Mouse (Mus musculus) C2C12 (cell line): Measurements from ENCODE around the gene Uvrag. TPM values are rescaled to one million over a fixed set of nuclear protein-coding genes. Genes with fewer than 3 reads are reported as not detected.

Experiments used
- H3K27me3 ChIP-seq: one replicate; pipeline ENCODE4 v1.6.1; 2011; ENCODE audit not compliant: control insufficient read depth, insufficient read depth, insufficient read length
- H3K36me3 ChIP-seq: one replicate; pipeline ENCODE4 v1.6.1; 2011; ENCODE audit not compliant: control insufficient read depth, insufficient read depth
- H3K4me3 ChIP-seq: one replicate; pipeline ENCODE4 v1.5.1; 2011; ENCODE audit warnings: mild to moderate bottlenecking, control low read depth; ENCODE audit not compliant: poor library complexity, insufficient read depth, severe bottlenecking
- H3K79me2 ChIP-seq: one replicate; pipeline ENCODE4 v1.6.1; 2011; ENCODE audit not compliant: control insufficient read depth, insufficient read depth
- H3K79me3 ChIP-seq: one replicate; pipeline ENCODE4 v1.6.1; 2011; ENCODE audit warnings: low read depth, control low read depth
- H3ac ChIP-seq: one replicate; pipeline ENCODE3; 2011; ENCODE audit warnings: low read depth; ENCODE audit not compliant: control insufficient read depth, insufficient read length
- CEBPB ChIP-seq: IDR thresholded peaks from one replicate; pipeline ENCODE4 v1.6.1; 2011; ENCODE audit warnings: low read depth, mild to moderate bottlenecking, control low read depth, moderate library complexity
- CTCF ChIP-seq: IDR thresholded peaks from one replicate; pipeline ENCODE4 v1.5.1; 2011; ENCODE audit not compliant: control insufficient read depth, insufficient read depth, insufficient read length
- FOSL1 ChIP-seq: IDR thresholded peaks from one replicate; pipeline ENCODE4 v1.8.0; 2011; ENCODE audit warnings: mild to moderate bottlenecking, low read length; ENCODE audit not compliant: poor library complexity, insufficient read depth, severe bottlenecking
- MAX ChIP-seq: IDR thresholded peaks from one replicate; pipeline ENCODE4 v1.6.1; 2011; ENCODE audit warnings: mild to moderate bottlenecking, control low read depth
- MYOD1 ChIP-seq: IDR thresholded peaks from one replicate; pipeline ENCODE4 v1.6.1; 2011; ENCODE audit warnings: low read depth; ENCODE audit not compliant: control insufficient read depth, insufficient read length
- MYOG ChIP-seq: IDR thresholded peaks from one replicate; pipeline ENCODE4 v1.6.1; 2011; ENCODE audit not compliant: control insufficient read depth, insufficient read length; ENCODE audit errors: extremely low read depth
- USF1 ChIP-seq: IDR thresholded peaks from one replicate; pipeline ENCODE4 v1.6.1; 2011; ENCODE audit warnings: low read depth, mild to moderate bottlenecking, control low read depth, moderate library complexity
- polyA plus RNA-seq: library from polyadenylated mRNA; unstranded; fragments of >200 nt; fragmentation: generic; extraction: Trizol; gene quantifications from one replicate; pipeline ENCODE4 v1.2.1, GENCODE M21; 2012; ENCODE audit warnings: missing spikeins

The Uvrag gene
- polyA plus RNA-seq, 1 experiment, result 9.0 TPM

- H3K27me3 ChIP-seq, result peaks cover 36% of the 10 kb centered on the region
- TF ChIP-seq CTCF, result peak; percentile 76
- TF ChIP-seq CEBPB, result no peak
- H3K79me2 ChIP-seq, result no peaks in the 10 kb centered on the region
- no peaks in the 10 kb centered on the region for H3K36me3 ChIP-seq
- H3K4me3 ChIP-seq, result no peak overlapping the region
- peak overlapping the region; percentile 10 for H3ac ChIP-seq
- no peaks in the 10 kb centered on the region for H3K79me3 ChIP-seq
These were observed 302.2 kb downstream of the Uvrag start for GRCm38 (mm10) chr7:98838729-98839141.

DNA sequence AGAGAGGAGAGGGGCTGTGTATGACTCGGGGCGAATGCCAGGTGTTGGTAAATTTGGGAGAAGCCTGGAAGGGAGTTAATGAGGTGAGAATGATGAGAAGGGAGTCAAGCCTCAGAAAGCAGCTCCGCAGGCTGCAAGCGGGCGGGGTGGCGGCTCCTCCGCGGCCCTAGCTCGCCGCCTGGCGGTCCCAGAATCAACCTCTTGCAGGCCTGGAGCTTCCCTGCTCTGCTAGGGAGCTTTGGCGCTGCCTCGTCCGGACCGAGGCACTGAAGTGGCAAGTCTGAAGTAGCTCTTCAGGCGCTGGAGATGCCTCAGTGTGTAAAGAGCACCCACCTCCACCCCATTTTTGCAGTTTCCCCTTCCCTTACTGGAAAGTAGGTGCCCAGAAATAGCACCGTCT is 303.0 kb downstream of the Uvrag start:
- Histone ChIP-seq H3K79me2 (no peaks in the 10 kb centered on the region), H3K79me3 (no peaks in the 10 kb centered on the region), H3K4me3 (no peak overlapping the region), H3ac (no peak overlapping the region), H3K36me3 (no peaks in the 10 kb centered on the region), H3K27me3 (peaks cover 33% of the 10 kb centered on the region)
- no peak for TF ChIP-seq MAX
- TF ChIP-seq CTCF, result peak; percentile 63

GRCm38 (mm10) chr7:98836646-98837045 is 304.3 kb downstream of the Uvrag start:
- Histone ChIP-seq H3ac (no peak overlapping the region), H3K79me2 (no peaks in the 10 kb centered on the region), H3K36me3 (no peaks in the 10 kb centered on the region), H3K4me3 (no peak overlapping the region), H3K27me3 (peaks cover 45% of the 10 kb centered on the region), H3K79me3 (no peaks in the 10 kb centered on the region)
- TF ChIP-seq FOSL1 (no peak), CTCF (peak; percentile 77)

DNA sequence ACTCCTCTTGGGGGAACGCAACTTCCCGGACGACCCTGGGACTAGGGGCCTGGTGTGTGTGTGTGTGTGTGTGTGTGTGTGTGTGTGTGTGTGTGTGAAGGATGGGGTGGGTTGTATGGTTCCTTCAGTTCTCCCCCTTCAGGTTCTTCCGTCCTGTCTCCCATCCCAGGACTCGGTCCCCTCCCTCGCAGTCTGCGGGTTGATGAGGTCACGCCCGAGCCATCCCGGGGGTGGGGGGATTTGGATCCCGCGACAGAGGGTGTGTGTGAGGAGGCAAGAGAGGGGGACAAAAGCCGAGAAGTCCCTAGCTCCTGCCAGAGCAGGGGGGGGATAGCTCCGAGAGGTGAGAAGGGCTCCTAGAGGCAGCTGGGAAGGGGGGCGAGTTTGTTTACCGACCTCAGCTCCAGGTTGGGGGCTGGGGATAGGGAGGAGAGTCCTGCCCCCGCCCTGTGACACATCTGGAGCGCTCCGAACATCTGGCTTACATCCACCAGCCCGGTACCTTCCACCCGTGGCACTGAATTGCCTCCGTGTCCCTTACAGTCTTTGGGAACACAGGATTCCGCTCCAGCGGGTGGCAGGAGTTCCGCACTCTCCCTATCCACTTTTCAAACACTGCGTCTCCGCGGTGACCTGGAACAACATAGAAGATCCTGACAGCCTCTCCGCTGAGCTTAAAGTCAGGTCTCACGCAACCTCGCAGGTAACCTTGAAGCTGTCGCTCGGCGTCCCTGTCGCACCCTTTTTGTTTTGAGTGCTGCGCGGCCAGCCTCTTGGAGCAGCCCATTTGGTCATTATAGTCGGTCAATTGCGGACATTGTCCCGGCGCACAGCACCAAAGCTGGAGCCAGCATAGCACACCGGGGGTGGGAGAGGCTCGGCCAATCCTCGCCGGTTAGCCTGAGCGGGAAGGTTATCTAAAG is 305.2 kb downstream of the Uvrag start:
- H3K36me3 ChIP-seq, result no peaks in the 10 kb centered on the region
- H3K79me2 ChIP-seq, result no peaks in the 10 kb centered on the region
- peaks cover 54% of the 10 kb centered on the region for H3K27me3 ChIP-seq
- TF ChIP-seq USF1 (no peak), MAX (no peak), MYOD1 (no peak), FOSL1 (no peak), CEBPB (no peak), CTCF (no peak), MYOG (no peak)
- no peaks in the 10 kb centered on the region for H3K79me3 ChIP-seq
- H3ac ChIP-seq, result peak overlapping the region; percentile 35
- H3K4me3 ChIP-seq, result no peak overlapping the region

Other genes starting within 250 kb of the Uvrag start
- 3.0 TPM for gene Dgat2, start 41.6 kb upstream of the Uvrag start, polyA plus RNA-seq
- 0.77 TPM for gene Mogat2, start 97.5 kb upstream of the Uvrag start, polyA plus RNA-seq
- gene Map6, start 126.3 kb upstream of the Uvrag start, polyA plus RNA-seq, result 39.2 TPM
- 1,202 TPM for gene Serpinh1, start 212.1 kb upstream of the Uvrag start, polyA plus RNA-seq
- 3.6 TPM for gene Gdpd5, start 240.3 kb upstream of the Uvrag start, polyA plus RNA-seq